Mouse (Mus musculus): ENCODE measurements at regions not wholly inside any gene's neighbourhood (a gene's known extent, or its start where the extent isn't known, plus 50 kb on each side); places are given as distances from the start of the nearest gene placed in this dataset.
A peak's percentile ranks its signal among the peaks of the same experiment; 100 is the strongest.

DNA sequence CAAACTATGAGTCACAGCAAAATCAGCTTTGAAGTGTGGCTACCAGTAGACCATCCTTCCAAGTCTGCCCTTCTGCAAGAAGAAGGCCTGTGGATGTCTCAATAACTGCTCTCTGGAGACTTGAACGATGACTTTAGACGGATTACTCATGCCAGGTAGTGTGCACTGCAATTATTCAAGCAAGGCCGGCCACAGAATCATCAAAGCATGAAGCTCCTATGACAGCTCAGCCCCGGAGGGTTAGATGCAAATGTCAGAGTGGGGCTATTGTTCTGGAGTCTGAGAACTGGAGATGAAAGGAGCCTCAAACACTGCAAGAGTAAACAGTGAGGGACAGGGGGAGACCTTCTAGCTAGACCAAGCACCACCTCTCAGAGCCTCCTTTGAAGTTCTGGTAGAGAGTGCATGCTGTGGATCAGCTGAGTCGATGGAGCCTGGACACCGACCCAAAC lies 173.8 kb upstream of the Dmrta1 start:
- DNase-seq (ENCODE audit: low spot score in 2 of 2), result no peak

GRCm38 (mm10) chr4:89500232-89500631 lies 179.0 kb upstream of the Dmrta1 start:
- no peak for DNase-seq (ENCODE audit: low spot score in 2 of 2)

- DNase-seq (ENCODE audit: low spot score in 2 of 2), result no peak
These were observed 180.1 kb upstream of the Cdkn2b start for GRCm38 (mm10) chr4:89490947-89491346.

GRCm38 (mm10) chr4:89487416-89488165 lies 176.8 kb upstream of the Cdkn2b start:
- DNase-seq (ENCODE audit: low spot score in 2 of 2), result no peak

DNA sequence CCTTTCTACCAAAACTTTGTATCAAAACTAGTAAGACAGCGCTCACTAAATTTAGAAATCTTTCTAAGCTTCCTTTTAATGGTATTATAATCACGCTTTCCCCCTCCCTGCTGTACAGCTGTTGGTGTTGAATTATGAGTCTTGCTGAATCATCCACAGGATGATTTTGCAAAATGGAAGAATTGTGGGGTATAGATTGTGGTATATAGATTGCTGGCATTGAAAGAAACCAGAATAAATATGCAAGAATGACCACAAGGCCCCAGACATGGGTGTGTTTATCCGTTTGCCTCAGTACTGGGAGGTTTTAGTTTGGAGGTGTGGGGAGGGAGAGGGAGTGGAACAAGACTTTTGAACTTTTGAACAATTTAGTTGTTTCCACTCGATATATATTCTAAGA lies 176.1 kb upstream of the Cdkn2b start:
- DNase-seq (ENCODE audit: low spot score in 2 of 2), result no peak

GRCm38 (mm10) chr4:89485981-89486531 lies 175.2 kb upstream of the Cdkn2b start:
- DNase-seq (ENCODE audit: low spot score in 2 of 2), result peak in 1 of 2 experiments; percentile 7

DNA sequence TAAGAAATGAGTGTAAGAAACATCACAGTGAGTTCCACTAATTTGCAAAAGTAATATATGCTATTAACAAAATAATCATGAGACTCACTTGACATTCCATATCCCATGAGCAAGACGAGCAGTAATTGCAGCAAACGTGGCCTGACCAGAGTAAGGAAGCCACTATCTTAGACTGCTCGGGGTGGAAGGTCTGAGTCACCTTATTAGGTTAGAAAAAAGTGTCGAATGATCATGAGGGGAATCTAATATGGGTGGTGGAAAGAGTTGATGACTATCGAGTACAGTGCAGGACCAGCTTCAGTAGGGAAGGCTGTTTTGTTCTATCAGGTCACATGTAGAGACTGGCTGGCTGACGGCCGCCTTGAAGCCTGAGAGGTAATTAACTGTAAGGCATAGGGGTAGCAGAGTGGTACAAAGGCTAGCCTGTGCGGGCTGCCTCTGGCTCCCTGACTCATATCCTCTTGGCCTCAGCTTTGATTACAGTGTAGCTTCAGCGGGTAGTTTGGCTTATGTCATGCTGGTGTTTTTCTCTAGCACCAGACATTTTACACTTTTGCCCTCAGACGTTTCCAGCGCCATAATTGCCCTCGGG lies 167.9 kb upstream of the Cdkn2b start:
- DNase-seq (ENCODE audit: low spot score in 2 of 2), result no peak

GRCm38 (mm10) chr4:89475848-89476247 lies 165.0 kb upstream of the Cdkn2b start:
- no peak for DNase-seq (ENCODE audit: low spot score in 2 of 2)

- no peak for DNase-seq (ENCODE audit: low spot score in 2 of 2)
These were observed 164.2 kb upstream of the Cdkn2b start for GRCm38 (mm10) chr4:89474836-89475541.

DNA sequence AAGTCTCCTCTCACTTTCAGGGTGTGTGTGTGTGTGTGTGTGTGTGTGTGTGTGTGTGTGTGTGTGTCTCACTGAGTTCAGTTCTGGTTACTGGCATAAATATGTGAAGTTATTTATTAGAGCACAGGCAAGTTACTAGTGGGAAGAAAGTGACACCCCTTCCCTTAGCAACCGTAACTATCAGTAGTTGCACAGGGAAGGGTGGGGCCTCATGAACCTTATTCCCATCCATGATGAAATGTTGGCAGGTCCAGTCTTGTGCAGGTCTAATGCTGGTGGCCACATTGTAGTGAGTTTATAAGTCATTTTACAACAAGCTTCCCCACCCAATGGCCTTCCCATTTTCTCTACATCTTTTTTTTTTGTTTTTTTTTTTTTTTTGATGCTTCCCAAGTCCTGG lies 160.6 kb upstream of the Cdkn2b start:
- DNase-seq (ENCODE audit: low spot score in 2 of 2), result no peak

GRCm38 (mm10) chr4:89470756-89471155 lies 159.9 kb upstream of the Cdkn2b start:
- no peak for DNase-seq (ENCODE audit: low spot score in 2 of 2)

GRCm38 (mm10) chr4:89469883-89470282 lies 159.0 kb upstream of the Cdkn2b start:
- peak; percentile 5 to 7 for DNase-seq (ENCODE audit: low spot score in 2 of 2)

- no peak for DNase-seq (ENCODE audit: low spot score in 2 of 2)
These were observed 158.6 kb upstream of the Cdkn2b start for GRCm38 (mm10) chr4:89469406-89469805.

DNA sequence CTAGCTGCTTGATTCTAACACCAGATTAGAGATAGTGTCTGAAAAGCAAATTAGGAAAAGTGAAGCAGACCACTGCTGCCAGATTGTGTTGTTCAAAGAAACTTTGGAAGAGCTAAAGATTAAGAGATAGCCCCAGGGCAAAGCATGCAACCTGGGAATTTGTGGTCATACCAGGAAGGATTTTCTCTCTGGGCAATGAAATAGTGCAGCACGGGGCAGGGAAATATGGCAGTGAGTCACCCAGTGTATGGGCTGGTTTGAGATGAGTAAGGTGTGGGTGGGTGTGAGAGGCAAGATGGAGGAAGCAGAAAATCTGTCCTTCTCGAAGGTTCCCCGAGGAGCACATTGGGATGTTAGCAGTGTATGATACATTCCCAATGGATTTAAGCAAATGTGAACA lies 155.9 kb upstream of the Cdkn2b start:
- peak in 1 of 2 experiments; percentile 2 for DNase-seq (ENCODE audit: low spot score in 2 of 2)

DNA sequence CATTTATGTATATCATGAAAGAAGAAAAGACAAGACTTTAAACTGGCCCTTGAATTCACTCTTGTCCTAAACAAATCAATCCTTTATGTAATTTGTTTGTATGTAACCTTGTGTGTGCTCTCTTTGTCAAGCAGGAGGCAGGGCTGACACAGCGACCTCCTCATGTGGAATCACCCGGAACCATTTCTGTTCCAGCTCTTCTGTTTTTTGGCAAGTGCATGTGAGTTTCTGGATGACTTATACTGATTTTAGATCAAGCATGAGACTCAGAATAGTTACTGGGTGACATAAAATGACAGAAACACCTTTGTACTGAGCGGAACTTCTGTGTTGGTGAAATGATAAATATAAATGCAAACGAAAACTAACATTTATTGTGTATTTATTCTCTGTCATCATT lies 152.3 kb upstream of the Cdkn2b start:
- no peak for DNase-seq (ENCODE audit: low spot score in 2 of 2)

- DNase-seq (ENCODE audit: low spot score in 2 of 2), result no peak
These were observed 149.4 kb upstream of the Cdkn2b start for GRCm38 (mm10) chr4:89460170-89460762.

DNA sequence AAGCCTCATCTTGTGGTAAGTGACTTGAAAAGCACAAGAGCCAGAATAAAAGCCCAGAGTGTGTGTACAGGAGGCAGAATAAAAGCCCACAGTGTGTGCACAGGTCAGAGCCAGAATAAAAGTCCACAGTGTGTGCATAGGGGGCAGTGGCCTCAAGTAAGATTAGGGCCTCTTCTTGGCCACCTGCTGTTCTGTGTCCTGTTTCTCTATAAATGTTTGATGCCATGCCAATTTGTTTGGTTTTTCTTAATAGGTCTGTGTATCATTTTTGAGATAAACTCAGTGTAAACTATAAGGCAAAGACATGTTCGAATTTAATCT lies 148.5 kb upstream of the Cdkn2b start:
- DNase-seq (ENCODE audit: low spot score in 2 of 2), result no peak

GRCm38 (mm10) chr4:89458628-89459345 lies 147.9 kb upstream of the Cdkn2b start:
- DNase-seq (ENCODE audit: low spot score in 2 of 2), result no peak

GRCm38 (mm10) chr4:89457861-89458260 lies 147.0 kb upstream of the Cdkn2b start:
- DNase-seq (ENCODE audit: low spot score in 2 of 2), result no peak

- DNase-seq (ENCODE audit: low spot score in 2 of 2), result no peak
These were observed 144.1 kb upstream of the Cdkn2b start for GRCm38 (mm10) chr4:89454926-89455325.

- DNase-seq (ENCODE audit: low spot score in 2 of 2), result no peak
These were observed 142.2 kb upstream of the Cdkn2b start for GRCm38 (mm10) chr4:89453051-89453450.

GRCm38 (mm10) chr4:89451741-89452140 lies 140.9 kb upstream of the Cdkn2b start:
- DNase-seq (ENCODE audit: low spot score in 2 of 2), result no peak

Measured in right cerebral cortex, postnatal 36 days (tissue).